Mouse (Mus musculus) G1E (cell line): Measurements from ENCODE around the gene Ptpn23.

Experiments used
- CTCF ChIP-seq: IDR thresholded peaks from 2 replicates; pipeline ENCODE4 v1.5.1; 2012; ENCODE audit warnings: low read depth, low read length, inconsistent platforms, mixed read lengths
- TAL1 ChIP-seq: conservative IDR thresholded peaks from 2 replicates; pipeline ENCODE4 v1.6.1; 2012; ENCODE audit warnings: low read depth, low read length, inconsistent platforms, mixed read lengths

GRCm38 (mm10) chr9:110345057-110345739 is 62.8 kb downstream of the Ptpn23 start:
- TF ChIP-seq CTCF, result no peak
- no peak for TF ChIP-seq TAL1
